Mouse (Mus musculus): ENCODE data around the gene Zmym4. TPM values are rescaled to one million over a fixed set of nuclear protein-coding genes. Genes with fewer than 3 reads are reported as not detected.

Gene Zmym4
- total RNA-seq, 2 experiments from 2014 or later, result 10.5 to 12.9 TPM

DNA sequence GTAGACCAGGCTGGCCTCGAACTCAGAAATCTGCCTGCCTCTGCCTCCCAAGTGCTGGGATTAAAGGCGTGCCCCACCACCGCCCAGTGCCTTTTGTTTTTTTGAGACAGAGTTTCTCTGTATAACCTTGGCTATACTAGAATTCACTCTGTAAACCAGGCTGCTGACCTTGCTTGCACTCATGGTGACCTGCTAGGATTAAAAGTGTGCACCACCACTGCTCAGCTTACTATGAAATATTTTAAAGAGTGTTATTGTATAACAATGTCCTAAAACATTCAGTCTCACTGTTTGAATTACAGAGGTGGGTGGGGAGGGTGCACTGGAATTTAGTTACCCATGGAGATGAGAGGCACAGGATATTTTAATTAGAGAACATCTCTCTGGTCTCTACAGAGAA lies 25.1 kb downstream of the Zmym4 start:
- DNase-seq, result no peak

DNA sequence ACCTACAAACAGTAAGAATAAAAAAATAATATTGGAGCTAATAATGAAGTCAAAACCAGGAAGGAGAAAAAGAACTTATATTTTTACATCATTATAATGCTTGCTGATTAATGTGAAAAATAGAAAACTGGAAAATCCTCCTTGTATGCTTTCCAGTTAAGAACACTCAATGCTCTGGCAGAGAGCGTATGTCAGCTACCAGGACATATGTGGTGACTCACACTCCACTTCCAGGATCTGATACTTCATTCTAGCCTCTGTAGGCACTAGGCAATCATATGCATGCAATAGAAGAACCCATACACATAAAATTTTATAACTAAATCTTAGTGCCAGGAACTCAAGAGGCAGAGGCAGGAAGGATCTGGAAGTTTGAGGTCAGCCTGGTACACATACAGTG lies 40.2 kb downstream of the Zmym4 start:
- no peak for DNase-seq

DNA sequence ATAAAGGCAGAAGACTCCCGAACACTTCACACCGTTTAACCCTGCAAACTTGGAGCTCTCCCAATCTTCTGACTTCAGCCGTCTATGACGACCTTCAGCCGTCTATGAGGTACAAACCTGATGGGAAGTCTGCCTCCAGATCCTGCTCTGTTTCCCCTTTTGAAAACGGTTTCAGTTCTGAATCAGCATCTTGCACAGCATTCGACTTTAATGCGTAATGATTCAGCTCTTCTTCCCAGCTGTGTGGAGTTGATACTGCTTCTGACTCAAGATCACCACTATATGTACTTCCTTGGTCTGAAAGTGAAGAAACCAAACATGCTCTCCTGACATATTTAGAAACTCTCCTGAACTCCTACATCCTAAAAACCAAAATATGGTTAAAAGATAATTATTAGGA lies 78.1 kb downstream of the Zmym4 start:
- DNase-seq, result no peak

DNA sequence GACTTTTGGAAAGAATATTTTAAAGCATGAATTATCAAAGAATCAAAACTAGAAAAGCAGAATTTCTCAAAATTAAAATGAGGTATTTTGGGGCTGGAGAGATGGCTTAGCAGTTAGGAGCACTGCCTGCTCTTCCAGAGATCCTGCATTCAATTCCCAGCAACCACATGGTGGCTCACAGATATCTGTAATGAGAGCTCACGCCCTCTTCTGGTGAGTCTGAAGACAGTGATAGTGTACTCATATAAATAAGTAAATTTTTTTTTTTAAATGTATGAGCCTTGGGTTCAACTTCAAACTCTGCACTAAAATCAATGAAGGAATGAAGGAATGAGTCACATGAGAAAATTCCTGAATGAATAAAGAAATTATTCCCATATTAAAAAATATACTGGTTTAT lies 82.0 kb downstream of the Zmym4 start:
- no peak for DNase-seq

DNA sequence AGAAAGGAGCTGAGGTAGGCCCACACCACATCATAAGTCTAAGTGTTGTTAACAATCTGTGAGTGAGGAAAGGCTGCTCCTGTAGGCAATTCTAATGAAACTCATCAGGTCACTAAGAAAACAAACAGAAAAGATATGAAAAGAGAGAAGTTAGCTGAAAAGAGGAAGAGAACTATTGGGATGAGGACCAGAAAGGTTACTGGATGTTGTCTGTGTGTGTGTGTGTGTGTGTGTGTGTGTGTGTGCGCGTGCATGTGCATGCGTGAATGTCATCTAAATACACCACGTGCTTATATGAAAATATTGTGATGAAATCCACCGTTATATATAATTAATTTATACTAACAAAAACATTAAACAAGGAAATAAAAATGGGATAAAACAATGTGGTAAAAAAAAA lies 84.3 kb downstream of the Zmym4 start:
- no peak for DNase-seq

DNA sequence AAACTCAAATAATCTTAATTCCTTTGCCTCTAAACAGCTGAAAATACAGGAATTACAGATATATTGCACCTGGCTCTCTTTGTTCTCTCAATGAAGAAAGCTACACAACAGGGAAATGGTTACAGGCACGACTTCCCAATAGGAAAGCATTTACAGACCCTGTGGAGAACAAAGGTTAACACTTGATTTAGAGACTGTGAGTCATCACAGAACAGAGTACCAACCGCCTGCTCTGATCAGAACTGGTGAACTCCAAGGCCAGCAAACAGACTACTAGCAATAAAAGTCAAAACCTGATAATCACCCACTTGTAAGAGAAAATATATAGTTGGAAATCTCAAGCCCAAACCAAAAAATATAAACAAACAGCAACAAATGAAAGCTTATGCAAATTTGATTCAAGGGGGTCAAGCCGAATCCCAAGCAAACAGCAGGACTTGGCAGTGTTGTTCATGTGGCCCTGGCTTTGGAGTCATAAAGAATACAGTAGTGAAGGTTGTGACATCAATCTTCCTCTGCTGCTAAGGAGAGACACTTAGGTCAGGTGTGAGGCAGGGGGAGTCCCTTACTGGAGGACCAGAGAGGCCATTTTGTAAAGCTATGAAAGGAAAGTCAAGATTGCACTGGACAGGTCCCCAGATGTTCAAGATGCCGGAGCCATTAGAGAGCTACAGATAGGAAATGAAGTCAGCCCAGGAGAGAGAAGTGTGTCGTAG lies 88.2 kb downstream of the Zmym4 start:
- no peak for DNase-seq

DNA sequence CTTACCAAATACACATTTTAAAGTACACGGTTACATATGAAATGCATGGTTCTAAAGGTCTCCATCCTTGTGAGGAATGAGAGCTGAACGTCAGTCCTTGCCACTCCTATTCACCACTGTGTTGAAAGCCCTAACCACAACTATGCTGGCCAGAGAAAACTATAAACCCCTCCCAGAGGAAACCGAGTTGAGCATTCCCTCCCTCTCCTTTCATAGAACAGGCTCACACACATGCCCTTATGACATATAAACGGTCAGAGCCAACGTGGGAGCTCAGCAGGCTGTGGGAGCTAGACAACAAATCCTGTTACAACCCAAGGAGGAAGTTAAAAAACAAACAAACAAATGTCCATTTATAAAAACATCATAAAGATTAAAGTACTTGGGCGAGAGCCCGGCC lies 95.2 kb downstream of the Zmym4 start:
- no peak for DNase-seq

DNA sequence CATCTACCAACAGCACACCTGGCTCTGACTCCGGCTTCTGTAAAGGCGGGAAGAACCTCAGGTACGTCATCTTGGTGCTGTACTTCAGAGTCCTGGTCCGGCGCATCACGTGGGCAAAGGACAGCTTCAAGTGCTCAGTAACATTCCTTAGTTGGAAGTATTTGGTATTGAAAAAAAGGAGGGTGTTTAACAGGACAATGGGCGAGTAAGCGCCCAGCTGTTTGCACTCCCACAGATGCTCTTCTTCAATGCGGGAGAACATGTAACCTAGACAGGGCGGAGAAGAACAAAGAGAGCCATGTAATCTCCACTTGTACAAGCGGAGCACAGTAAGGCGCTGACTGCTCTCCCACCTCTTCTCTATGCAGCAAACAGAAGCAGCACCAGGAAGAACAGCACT lies 99.2 kb downstream of the Zmym4 start:
- no peak for DNase-seq

DNA sequence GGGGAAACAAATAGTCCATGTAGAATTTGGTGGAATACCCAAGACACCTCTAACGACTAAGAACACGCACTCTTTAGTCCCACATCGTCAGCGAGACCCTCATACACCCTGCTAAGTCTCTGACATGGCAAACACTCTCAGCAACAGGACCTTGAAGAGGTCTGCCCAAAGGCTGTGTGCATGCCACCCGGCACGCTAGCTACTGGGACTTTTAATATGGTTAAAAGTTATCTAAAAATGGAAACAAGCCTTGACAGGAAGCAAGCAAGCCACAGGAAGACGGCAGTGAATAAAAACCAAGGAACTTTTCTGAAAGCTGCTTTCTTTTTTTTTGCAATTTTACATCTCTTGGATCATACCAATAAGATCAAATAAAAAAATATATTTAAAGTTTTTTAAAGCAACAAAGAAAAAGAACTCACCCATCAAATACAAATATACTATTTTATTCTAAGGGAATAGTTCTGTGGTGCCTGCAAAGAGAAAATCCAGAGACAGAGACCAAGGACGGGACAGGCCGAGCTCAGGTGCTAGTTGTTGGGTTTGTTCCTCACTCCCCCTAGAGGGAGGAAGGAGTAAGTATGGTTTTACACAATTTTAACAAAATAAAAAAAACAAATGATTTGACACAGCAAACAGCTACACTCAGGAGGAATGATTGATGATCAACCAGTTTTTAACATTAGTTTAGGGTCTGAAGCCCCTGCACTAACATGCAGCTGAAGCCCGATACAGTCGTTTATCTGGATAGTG lies 106.2 kb downstream of the Zmym4 start:
- no peak for DNase-seq

DNA sequence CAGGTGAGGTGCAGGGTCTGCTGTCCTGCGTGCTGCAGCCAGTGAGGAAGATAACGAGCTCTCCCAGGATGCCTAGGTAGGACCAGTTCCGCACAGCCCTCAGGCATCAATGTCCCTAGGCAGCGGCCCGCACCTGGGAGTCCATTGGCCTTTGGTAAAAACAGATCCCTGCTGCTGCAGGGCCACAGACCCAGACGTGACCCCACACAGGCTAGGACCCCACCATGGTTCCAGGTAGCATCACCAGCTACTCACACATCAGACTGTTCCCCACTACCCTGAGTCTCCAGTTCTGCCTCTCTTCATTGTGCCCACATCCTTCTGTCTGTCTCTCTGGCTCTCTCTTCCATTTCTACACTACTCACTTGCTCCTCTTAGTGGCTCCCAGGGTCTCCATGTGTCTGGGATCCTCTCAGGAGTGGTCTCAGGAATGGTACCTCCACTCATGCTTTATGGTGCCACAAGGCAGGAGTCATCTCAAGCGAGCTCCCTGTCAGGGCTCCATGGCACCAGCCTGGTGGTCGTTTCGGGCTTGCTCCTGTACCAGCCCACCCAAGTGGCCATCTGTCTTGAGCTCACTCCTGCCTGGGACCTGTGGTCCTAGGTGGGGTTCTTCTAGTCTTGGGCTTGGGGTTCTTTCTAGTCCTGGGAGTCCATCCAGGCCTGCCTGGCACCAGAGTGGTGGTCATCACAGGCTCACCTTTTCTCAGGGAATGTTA lies 107.5 kb downstream of the Zmym4 start:
- no peak for DNase-seq

DNA sequence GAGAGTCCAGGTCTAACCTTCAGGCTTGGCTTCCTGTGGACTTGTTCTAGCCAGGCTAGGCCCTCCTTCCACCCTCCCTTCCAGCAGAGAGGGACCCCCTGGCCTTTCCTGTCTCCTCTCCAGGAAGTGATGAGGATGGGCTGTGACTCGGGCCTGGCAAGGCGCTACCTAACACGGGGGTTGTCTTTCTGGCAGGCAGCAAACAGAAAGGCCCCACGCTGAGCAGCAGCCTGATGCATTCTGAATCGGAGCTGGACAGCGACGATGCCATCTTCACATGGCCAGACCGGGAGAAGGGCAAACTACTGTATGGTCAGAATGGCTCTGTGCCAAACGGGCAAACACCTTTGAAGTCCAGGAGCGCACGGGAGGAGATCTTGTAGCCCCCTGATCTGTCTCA lies 115.0 kb downstream of the Zmym4 start:
- DNase-seq, result no peak

DNA sequence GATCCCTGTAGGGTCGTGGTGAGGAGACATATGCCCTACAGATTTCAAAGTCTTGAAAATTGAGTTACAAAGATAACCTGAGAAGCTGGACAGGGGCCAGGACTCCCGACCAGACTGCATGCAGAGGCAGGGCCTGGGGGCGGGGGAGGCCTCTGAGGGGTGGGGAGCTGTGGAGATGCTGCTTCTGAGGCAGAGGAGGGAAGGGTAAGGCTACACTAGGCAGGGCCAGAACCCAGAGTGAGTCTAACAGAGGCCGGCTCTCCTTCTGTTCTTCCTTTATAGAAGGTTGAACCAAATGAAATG lies 117.2 kb downstream of the Zmym4 start:
- DNase-seq, result no peak

DNA sequence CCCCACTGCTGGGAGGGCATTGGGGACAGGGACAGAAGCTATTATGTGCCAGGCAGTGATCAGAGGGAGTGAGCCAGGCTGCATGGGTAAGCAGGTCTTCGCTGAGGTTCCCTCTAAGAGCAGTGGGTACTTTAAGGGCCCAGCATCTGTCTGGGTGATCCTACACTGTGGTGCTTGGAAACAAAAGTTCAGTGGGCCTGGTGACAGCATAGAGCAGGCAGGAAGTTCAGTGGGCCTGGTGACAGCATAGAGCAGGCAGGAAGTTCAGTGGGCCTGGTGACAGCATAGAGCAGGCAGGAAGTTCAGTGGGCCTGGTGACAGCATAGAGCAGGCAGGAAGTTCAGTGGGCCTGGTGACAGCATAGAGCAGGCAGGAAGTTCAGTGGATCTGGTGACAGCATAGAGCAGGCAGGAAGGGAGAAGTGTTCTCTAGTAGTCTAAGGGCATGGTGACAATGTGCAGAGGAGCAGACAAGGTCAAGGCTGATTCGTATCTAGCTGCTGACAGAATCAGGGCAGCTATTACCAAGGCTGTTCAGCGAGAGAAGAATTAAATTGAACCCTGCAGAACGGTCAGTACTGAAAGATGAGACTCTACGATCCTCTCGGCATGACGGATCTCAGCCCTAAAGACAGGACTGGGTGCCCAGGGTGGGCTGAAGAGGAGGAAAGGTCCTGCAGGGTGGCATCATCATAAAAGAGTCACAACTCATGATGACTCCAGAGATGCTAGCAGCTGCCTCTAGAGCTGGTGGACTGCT lies 117.7 kb downstream of the Zmym4 start:
- no peak for DNase-seq

DNA sequence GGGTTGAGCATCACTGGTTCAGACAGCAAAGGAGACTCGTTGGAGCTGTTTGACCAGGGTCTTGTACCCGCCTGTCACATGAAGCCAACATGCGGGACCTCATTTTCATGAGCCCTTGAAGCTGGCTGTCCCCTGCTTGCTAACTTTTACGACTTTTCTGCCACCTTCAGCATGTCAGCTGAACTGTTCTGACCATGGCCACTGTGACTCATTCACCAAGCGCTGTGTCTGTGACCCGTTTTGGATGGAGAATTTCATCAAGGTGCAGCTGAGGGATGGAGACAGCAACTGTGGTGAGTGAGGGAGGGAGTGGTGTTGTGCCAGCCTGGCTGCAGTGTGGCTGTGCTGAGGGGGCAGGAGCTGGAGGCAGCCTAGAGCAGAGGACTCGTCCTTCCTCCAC lies 121.0 kb downstream of the Zmym4 start:
- no peak for DNase-seq

DNA sequence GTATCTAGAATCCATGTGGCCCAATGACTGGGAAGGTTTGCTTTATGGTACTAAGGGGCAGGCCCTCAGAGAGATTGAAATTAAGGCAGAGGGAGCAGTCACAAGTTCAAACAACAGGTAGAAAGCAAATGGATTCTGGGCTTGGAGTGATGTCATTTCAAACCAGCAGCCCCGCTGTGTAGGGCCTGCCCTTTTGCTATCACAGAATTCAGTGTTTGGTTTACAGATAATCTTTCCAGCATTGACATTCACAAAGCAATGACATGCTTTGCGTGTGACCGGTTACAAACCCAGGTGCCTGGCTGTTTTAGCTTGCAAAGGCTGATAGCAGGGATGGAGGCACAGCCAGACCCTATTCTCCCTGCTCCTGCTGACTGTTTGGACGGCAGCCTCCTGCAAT lies 122.3 kb downstream of the Zmym4 start:
- DNase-seq, result no peak

DNA sequence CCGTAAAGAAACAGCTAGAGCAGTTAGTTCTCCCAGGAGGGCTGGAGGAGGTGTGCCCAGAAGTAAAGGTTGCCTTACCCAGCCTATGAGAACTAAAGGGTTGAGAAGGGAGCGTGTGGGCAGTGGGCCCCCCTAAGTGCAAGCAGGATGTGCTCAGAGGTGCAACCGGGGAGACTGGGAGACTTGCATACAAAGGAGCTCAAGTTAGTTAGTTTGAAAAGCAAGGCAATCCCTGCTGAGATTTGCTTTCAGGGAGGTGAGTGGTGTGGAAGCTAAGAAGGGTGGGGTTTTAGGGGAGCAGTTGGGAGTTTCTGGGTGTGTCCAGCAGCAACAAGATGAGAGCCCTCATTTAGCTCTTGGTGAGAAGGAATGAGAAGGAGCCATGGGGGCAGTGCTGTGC lies 125.0 kb downstream of the Zmym4 start:
- no peak for DNase-seq

DNA sequence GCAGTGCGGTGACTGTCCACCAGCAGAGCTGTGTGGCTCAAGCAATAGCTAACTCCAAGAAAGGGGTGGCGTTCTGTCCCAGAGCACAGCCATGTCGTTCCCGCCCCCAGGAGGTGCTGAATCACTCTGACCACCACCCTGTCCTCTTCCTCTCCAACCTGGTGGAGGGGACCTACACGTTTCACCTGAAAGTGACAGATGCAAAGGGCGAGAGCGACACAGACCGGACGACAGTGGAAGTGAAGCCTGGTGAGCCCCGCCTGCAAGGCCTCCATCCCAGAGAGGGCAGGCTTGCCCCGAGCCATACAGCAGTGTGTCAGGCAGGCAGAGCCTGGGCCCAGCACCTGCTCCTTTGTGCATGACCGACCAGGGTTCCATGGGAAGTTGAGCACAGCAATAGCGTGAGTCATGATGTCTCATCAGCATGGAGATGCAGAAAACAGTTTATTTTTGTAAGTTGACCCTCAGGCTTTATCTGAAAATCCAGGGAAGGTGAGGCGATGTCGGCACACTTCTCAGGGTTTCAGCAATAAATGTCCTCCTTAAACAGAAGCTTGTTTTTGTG lies 126.9 kb downstream of the Zmym4 start:
- no peak for DNase-seq

DNA sequence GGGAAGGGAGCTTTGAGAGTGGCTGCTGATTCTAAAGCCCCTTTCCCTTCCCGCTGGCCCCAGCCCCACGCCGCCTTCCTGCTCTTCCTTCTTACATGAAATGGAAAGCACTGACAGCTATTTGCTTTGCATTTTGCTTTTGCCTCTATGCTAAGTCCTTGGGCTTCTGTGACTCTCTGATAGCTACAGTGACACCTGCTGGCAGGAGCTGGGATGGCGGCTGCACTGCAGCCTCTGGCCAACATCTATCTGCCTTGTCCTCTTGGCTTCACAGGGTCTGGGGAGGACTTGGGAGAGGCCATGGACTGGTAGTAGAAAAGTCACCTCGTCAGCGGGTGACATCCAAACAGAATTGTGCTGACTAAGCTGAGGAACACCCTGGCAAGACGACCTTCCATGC lies 128.1 kb downstream of the Zmym4 start:
- peak; percentile 48 for DNase-seq

DNA sequence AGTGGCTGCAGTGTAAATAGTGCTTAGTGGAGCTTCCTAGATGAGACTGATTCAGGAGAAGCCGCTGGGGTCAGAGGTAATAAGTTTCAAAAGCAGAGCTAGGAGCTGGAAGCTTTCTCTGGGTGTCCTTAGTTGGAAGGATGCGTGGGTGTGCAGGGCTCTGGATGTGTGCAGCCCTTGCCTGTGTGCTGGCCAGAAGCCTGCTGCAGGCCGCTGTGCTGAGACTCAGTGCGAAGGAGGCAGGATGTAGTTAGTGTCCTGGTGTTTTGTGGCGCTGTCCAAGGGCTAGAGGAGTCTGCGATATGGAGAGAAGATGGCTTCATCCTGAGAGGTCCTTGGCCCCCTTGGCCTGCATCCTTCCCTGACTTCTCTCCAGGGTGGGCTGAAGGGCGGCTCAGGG lies 129.1 kb downstream of the Zmym4 start:
- no peak for DNase-seq

DNA sequence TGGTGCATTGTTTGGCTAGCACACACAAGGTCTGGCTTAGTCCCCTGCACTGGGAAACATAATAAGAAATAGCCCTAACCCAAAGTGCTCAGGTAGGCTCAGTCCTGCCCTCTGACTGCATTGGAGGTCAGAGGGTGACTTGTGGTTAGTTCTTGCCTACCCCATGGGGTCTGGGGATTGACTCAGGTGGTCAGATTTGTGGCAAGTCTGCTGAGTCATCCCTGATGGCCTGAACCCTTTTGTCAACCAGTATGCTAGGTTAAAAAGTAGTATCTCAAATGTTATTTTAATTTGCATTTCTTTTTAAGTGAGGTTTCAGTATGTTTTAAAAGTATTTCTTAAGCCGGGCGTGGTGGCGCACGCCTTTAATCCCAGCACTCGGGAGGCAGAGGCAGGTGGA lies 136.8 kb downstream of the Zmym4 start:
- no peak for DNase-seq

DNA sequence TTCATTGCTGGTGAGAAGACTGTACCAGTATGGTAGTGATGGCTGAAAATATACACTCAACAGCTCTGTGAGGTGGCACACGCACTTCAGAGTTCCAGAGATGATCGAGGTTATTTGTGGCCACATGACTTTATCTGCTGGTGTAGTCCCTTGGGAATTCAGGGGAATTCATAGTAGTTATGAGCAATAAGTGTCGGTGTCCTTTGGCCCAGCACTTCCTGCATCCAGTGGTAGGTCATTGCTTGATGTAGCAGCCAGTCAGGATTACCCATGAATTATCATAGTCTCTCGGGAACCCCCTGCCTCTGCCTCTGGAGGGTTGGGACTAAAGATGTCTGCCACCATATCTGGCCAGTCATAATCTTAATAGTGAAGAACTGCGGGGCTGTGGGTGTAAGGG lies 144.0 kb downstream of the Zmym4 start:
- DNase-seq, result no peak

Data from gastrocnemius, postnatal 25 days (tissue).